Mouse (Mus musculus) intestine, embryonic 14.5 days (tissue): ENCODE results near the gene Mbnl2. TPM values are rescaled to one million over a fixed set of nuclear protein-coding genes. Genes with fewer than 3 reads are reported as not detected.

ENCODE experiments used
- ATAC-seq: fragments of 200-750 bp; cut with Nextera tagmentation; replicated peaks from 2 replicates; pipeline ENCODE4 v1.8.0; 2017; ENCODE audit warnings: low read depth, moderate number of reproducible peaks, moderate TSS enrichment, moderate library complexity; ENCODE audit not compliant: low FRiP score, low TSS enrichment
- DNase-seq: peaks from one replicate; pipeline ENCODE4 v3.0.0-alpha.2; 2018; ENCODE audit warnings: low spot score
- H3K27ac ChIP-seq: fragments of 300-500 bp; sonication (generic); 2 replicates; pipeline ENCODE4 v1.5.1; 2014; ENCODE audit warnings: low read depth, mild to moderate bottlenecking, control low read depth
- H3K27me3 ChIP-seq: fragments of 300-500 bp; sonication (generic); replicated peaks from 2 replicates; pipeline ENCODE4 v1.6.1; 2014; ENCODE audit warnings: low read length, control low read depth; ENCODE audit not compliant: control insufficient read depth, insufficient read depth
- H3K36me3 ChIP-seq: fragments of 300-500 bp; sonication (generic); 2 replicates; pipeline ENCODE4 v1.6.1; 2014; ENCODE audit warnings: low read length, control low read depth; ENCODE audit not compliant: control insufficient read depth, insufficient read depth
- H3K4me1 ChIP-seq: fragments of 300-500 bp; sonication (generic); replicated peaks from 2 replicates; pipeline ENCODE4 v1.6.1; 2014; ENCODE audit warnings: low read length, control low read depth, mixed read lengths; ENCODE audit not compliant: control insufficient read depth, insufficient read depth
- H3K4me2 ChIP-seq: fragments of 300-500 bp; sonication (generic); 2 replicates; pipeline ENCODE4 v1.6.1; 2014; ENCODE audit warnings: low read length
- H3K4me3 ChIP-seq: fragments of 300-500 bp; sonication (generic); 2 replicates; pipeline ENCODE4 v1.5.1; 2014; ENCODE audit warnings: low read depth, low read length, control low read depth, mixed read lengths
- H3K9ac ChIP-seq: fragments of 300-500 bp; sonication (generic); 2 replicates; pipeline ENCODE4 v1.6.1; 2014; ENCODE audit warnings: mild to moderate bottlenecking, low read length
- H3K9me3 ChIP-seq: fragments of 300-500 bp; sonication (generic); 2 replicates; pipeline ENCODE4 v1.6.1; 2016; ENCODE audit warnings: low read length, control low read depth; ENCODE audit not compliant: control insufficient read depth
- WGBS: fragments of 180-500 bp; shearing (Covaris S2); extraction: QIAGEN DNeasy Blood & Tissue Kit; methylation state at CpG from one replicate; pipeline ENCODE4 v1.1.7; 2014; 5-methylcytosine and 5-hydroxymethylcytosine counted together
- polyA plus RNA-seq: library from polyadenylated mRNA; unstranded; fragments of >200 nt; fragmentation: Nextera tagmentation; extraction: Ambion mirVana; gene quantifications from 2 replicates; pipeline ENCODE4 v1.2.1, GENCODE M21; 2014

The Mbnl2 gene
- polyA plus RNA-seq, 1 experiment from 2014 or later, result 111 TPM

DNA sequence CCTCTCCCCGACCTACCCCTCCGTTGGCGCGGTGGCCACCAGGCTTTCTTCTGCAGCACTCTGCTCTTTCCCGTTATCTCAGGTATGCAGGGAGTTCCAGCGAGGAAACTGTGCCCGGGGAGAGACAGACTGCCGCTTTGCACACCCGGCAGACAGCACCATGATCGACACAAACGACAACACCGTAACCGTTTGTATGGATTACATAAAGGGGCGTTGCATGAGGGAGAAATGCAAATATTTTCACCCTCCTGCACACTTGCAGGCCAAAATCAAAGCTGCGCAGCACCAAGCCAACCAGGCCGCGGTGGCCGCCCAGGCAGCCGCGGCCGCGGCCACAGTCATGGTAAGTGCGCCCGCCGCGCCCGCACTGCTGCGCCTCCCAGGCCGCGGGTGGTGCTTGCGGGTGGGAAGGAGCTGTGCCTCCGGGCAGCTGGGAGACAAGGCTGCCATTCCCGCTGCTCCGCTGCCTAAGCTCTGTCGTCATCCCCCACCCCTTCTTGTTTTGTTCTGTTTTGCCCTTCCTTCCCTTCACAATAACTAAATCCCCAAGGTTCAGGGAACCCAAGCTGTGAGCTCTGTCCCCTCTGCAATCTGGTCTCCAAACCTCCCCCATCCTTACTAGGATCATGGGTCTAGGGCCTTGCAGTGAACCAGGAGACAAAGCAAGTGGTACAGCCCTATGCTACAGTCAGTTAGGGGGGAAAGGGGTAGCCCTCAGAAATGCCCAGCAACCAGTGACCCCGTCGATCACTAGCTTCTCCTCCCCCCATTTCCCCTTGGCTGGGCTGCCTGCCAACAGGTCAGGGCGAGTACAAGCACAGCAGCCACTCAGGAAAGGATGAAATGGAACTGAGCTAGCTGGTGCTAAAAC is 113.6 kb downstream of the Mbnl2 start:
- H3K4me1 ChIP-seq, result peaks cover 2% of the 10 kb centered on the region; the same call in 1 of the 2 replicates
- peaks cover 29% of the 10 kb centered on the region for H3K36me3 ChIP-seq
- peak overlapping the region; percentile 30 for H3K4me2 ChIP-seq
- ATAC-seq (no peak), DNase-seq (no peak)
- no peak overlapping the region for H3K27ac ChIP-seq
- no peak overlapping the region for H3K4me3 ChIP-seq
- peaks cover 4% of the 10 kb centered on the region; the same call in 1 of the 2 replicates for H3K9me3 ChIP-seq
- H3K9ac ChIP-seq, result no peak overlapping the region
- 25% methylated on average over 38 of the region's 38 CpGs for WGBS
- no peaks in the 10 kb centered on the region for H3K27me3 ChIP-seq

DNA sequence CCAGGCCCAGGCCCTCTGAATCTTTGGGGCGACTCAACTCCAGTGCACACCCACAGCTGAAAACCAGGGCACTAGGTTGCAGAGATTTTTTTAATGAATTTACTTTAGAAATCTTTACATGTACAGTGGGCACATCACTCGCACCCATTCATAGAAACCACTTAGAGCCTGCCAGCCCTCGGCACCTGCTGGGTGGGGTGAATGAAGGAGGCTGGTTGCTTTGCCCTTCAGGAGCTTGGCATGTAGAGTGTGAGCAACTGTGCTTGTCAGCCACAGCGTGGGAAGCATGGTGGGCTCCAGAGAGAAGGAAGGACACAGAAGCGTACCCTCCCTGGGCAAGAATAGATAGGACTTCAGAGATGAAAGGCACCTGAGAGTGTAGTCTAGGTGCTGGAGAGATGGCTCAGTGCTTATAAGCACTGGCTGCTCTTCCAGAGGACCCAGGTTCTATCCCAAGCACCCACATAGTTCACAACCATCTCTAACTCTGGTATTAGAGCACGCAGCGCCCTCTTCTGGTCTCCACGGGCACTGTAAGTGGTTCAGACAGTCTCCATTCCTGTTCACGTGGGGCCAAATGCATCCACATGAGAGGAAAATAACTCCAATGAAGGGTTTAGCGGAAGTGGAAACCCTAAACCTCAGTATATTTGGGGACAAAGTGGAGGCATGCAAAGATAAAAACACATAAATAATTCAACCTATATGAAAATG is 114.9 kb downstream of the Mbnl2 start:
- Histone ChIP-seq H3K4me3 (no peak overlapping the region), H3K27ac (no peak overlapping the region), H3K27me3 (no peaks in the 10 kb centered on the region), H3K4me1 (peaks cover 2% of the 10 kb centered on the region; the same call in 1 of the 2 replicates), H3K36me3 (peaks cover 29% of the 10 kb centered on the region), H3K9me3 (peaks cover 4% of the 10 kb centered on the region; the same call in 1 of the 2 replicates), H3K4me2 (no peak overlapping the region), H3K9ac (no peak overlapping the region)
- ATAC-seq (no peak), DNase-seq (no peak)
- 93% methylated on average over 10 of the region's 10 CpGs for WGBS

DNA sequence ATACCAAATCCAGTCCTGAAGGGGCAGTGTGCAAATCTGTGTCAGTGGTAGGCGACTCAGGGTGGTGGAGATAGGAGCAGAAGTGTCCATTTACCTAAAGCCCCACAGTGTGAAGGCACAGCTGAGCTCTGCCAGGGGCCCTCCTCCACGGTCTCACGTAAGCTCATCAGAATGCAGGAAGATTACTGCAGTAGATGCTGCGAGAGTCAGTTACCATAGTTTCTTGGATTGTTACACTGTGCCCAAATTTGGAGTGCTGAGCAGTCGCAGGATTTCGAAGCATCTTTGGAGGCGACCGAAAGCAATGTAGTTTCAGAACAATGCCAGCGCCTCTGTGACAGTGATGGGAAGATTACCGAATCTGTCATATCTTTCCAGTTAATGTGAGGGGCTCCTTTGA is 116.2 kb downstream of the Mbnl2 start:
- H3K9ac ChIP-seq, result no peak overlapping the region
- H3K9me3 ChIP-seq, result peaks cover 4% of the 10 kb centered on the region; the same call in 1 of the 2 replicates
- 88% methylated on average over 10 of the region's 10 CpGs for WGBS
- ATAC-seq, result no peak
- DNase-seq, result no peak
- H3K27ac ChIP-seq, result 0 out of 2 replicates have a peak overlapping the region, but pooled peaks have one; percentile 4
- H3K27me3 ChIP-seq, result no peaks in the 10 kb centered on the region
- H3K4me3 ChIP-seq, result no peak overlapping the region
- H3K36me3 ChIP-seq, result peaks cover 36% of the 10 kb centered on the region
- H3K4me2 ChIP-seq, result no peak overlapping the region
- H3K4me1 ChIP-seq, result no peaks in the 10 kb centered on the region; the same call in 1 of the 2 replicates

DNA sequence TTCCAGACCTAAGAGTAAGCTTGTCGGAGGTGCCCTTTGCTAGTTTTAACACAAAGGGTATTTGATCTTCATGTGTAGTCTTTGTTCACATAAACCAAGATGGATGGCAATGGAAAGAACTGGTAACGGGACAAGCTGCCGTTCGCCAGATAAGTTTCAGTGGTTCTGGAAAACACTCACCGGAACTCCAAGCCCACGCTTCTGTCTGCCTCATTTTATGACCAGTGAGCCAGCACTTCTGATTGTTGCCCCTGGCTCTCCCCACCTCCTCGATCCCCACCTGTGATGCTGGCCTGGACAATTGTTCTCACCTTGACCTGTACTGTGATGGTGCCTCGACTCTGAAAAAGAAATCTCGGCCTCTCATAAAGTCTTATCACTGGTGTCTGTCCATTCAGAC is 117.0 kb downstream of the Mbnl2 start:
- Histone ChIP-seq H3K4me3 (no peak overlapping the region), H3K4me2 (no peak overlapping the region), H3K9me3 (peaks cover 4% of the 10 kb centered on the region; the same call in 1 of the 2 replicates), H3K27ac (no peak overlapping the region), H3K36me3 (peaks cover 43% of the 10 kb centered on the region), H3K4me1 (no peaks in the 10 kb centered on the region; the same call in 1 of the 2 replicates), H3K9ac (no peak overlapping the region), H3K27me3 (no peaks in the 10 kb centered on the region)
- ATAC-seq (no peak), DNase-seq (no peak)
- WGBS, result 83% methylated on average over 9 of the region's 9 CpGs

DNA sequence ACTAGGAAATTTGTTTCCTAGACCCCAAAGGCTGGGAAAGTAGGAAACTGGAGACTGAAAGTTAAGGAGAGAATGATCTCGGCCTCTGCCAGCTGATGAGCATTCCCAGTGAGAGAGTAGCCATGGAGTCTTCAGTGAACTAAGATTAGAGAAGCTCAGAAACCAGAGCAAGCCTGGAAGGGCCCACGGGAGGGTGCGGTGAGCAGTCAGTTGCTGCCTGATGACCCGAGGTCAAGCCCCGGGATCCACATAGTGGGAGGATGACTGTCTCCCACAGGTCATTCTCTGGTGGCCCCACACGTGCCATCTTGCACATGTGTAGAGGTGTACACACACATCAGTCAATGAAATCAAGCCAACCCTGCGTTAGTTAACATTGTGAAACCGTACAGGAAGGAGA is 118.0 kb downstream of the Mbnl2 start:
- Histone ChIP-seq H3K9me3 (peaks cover 4% of the 10 kb centered on the region; the same call in 1 of the 2 replicates), H3K36me3 (peaks cover 45% of the 10 kb centered on the region), H3K9ac (no peak overlapping the region), H3K4me2 (no peak overlapping the region), H3K4me1 (no peaks in the 10 kb centered on the region; the same call in 1 of the 2 replicates), H3K27me3 (no peaks in the 10 kb centered on the region), H3K27ac (no peak overlapping the region), H3K4me3 (no peak overlapping the region)
- DNase-seq (no peak), ATAC-seq (no peak)
- 90% methylated on average over 8 of the region's 8 CpGs for WGBS

DNA sequence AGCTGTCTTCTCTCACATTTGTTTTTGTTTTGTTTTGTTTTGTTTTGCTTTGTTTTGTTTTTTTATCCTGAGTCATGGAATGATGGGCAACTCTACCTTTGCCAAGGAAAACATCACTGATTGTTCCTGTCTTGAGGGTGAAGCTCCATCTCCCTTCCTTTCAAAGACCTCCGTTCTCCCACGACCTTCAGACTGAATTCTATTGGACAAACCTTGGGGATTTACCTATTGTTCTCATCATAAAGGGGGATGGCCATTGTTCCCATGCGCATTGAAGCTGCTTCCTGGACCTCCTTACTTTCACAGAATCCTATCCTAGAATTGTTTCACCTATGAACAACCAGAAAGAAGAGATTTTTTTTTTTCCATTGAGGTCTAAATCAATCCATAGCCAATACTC is 118.7 kb downstream of the Mbnl2 start:
- no peaks in the 10 kb centered on the region; the same call in 1 of the 2 replicates for H3K4me1 ChIP-seq
- H3K4me3 ChIP-seq, result no peak overlapping the region
- H3K4me2 ChIP-seq, result no peak overlapping the region
- H3K9ac ChIP-seq, result no peak overlapping the region
- H3K9me3 ChIP-seq, result peaks cover 4% of the 10 kb centered on the region; the same call in 1 of the 2 replicates
- H3K27me3 ChIP-seq, result no peaks in the 10 kb centered on the region
- WGBS, result 83% methylated on average over 3 of the region's 3 CpGs
- DNase-seq, result no peak
- no peak for ATAC-seq
- no peak overlapping the region for H3K27ac ChIP-seq
- peaks cover 51% of the 10 kb centered on the region for H3K36me3 ChIP-seq

DNA sequence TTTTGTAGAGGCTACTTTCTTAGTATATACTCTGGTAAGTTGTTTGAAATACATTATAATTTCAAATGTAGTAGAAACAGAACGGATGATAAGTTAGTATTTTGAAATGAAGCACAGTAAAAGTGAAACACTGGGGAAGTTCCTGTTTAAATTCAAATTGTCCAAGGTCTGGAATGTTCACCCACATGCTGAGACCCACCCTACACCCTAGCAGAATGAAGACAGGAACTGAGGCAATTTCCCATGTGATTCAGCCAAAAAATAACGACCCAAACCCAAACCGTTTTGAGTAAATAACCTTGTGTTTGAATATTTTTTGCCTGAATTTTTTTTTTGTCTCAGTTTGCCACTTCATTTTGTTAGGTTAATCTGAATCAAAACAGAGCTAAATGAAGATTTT is 119.4 kb downstream of the Mbnl2 start:
- H3K4me3 ChIP-seq, result no peak overlapping the region
- no peaks in the 10 kb centered on the region for H3K27me3 ChIP-seq
- WGBS, result 80% methylated on average over 3 of the region's 3 CpGs
- H3K9ac ChIP-seq, result no peak overlapping the region
- peaks cover 4% of the 10 kb centered on the region; the same call in 1 of the 2 replicates for H3K9me3 ChIP-seq
- H3K27ac ChIP-seq, result no peak overlapping the region
- ATAC-seq (no peak), DNase-seq (no peak)
- peaks cover 51% of the 10 kb centered on the region for H3K36me3 ChIP-seq
- no peaks in the 10 kb centered on the region; the same call in 1 of the 2 replicates for H3K4me1 ChIP-seq
- H3K4me2 ChIP-seq, result no peak overlapping the region

DNA sequence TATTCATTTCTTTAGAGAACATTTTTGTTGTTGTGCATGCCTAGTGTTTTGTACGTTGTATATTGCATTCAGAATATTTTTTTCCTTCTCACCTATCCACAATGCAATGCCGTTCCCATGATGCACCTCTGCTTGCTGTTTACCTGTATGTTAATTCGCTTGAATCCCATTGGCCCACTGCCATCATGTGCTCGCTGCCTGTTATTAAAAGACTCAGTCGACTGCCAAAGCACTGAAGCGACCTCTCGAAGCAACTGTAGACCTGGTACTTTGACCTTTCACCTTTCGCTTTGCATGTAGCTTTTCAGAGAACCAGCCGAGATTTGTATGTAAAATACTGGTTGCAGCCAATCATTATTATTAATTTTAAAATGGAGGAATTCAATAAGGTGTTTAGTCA is 120.0 kb downstream of the Mbnl2 start:
- Histone ChIP-seq H3K9me3 (no peaks in the 10 kb centered on the region), H3K27ac (no peak overlapping the region), H3K4me1 (no peaks in the 10 kb centered on the region; the same call in 1 of the 2 replicates), H3K36me3 (peaks cover 51% of the 10 kb centered on the region), H3K4me3 (no peak overlapping the region), H3K27me3 (no peaks in the 10 kb centered on the region), H3K9ac (no peak overlapping the region), H3K4me2 (no peak overlapping the region)
- 86% methylated on average over 9 of the region's 9 CpGs for WGBS
- DNase-seq, result no peak
- no peak for ATAC-seq
